Mouse (Mus musculus): ENCODE data around the gene 4930469K13Rik.
"Not testable (repeated sequence)": the region's sequence is repeated elsewhere in the genome, so short reads cannot be mapped to it uniquely, and the experiment has no call there.

4930469K13Rik gene

GRCm38 (mm10) chr11:34098422-34098821 is at the start of gene 4930469K13Rik:
4930469K13Rik (minus strand) TSS chr11:34098554.
- peak; percentile 85 for DNase-seq (ENCODE audit: low read depth, low spot score)

- DNase-seq (ENCODE audit: low read depth, low spot score) = peak; percentile 23
These were observed 48.6 kb upstream of the 4930469K13Rik start for GRCm38 (mm10) chr11:34146934-34147333.

- no peak for DNase-seq (ENCODE audit: low read depth, low spot score)
These were observed 46.1 kb upstream of the 4930469K13Rik start for GRCm38 (mm10) chr11:34144421-34144820.

GRCm38 (mm10) chr11:34143984-34144383 is 45.6 kb upstream of the 4930469K13Rik start:
- DNase-seq (ENCODE audit: low read depth, low spot score) = no peak

- no peak for DNase-seq (ENCODE audit: low read depth, low spot score)
These were observed 40.9 kb upstream of the 4930469K13Rik start for GRCm38 (mm10) chr11:34139296-34139695.

- no peak for DNase-seq (ENCODE audit: low read depth, low spot score)
These were observed 30.1 kb upstream of the 4930469K13Rik start for GRCm38 (mm10) chr11:34128412-34128811.

- DNase-seq (ENCODE audit: low read depth, low spot score) = not testable (repeated sequence)
These were observed 27.4 kb upstream of the 4930469K13Rik start for GRCm38 (mm10) chr11:34125727-34126126.

- no peak for DNase-seq (ENCODE audit: low read depth, low spot score)
These were observed 26.5 kb upstream of the 4930469K13Rik start for GRCm38 (mm10) chr11:34124852-34125251.

- DNase-seq (ENCODE audit: low read depth, low spot score) = peak; percentile 65
These were observed 24.8 kb upstream of the 4930469K13Rik start for GRCm38 (mm10) chr11:34123147-34123546.

GRCm38 (mm10) chr11:34118319-34118718 is 20.0 kb upstream of the 4930469K13Rik start:
- no peak for DNase-seq (ENCODE audit: low read depth, low spot score)

- DNase-seq (ENCODE audit: low read depth, low spot score) = no peak
These were observed 19.2 kb upstream of the 4930469K13Rik start for GRCm38 (mm10) chr11:34117581-34117980.

GRCm38 (mm10) chr11:34116572-34117135 is 18.3 kb upstream of the 4930469K13Rik start:
- DNase-seq (ENCODE audit: low read depth, low spot score) = no peak

- DNase-seq (ENCODE audit: low read depth, low spot score) = peak; percentile 8
These were observed 15.4 kb upstream of the 4930469K13Rik start for GRCm38 (mm10) chr11:34113760-34114159.

- DNase-seq (ENCODE audit: low read depth, low spot score) = peak; percentile 81
These were observed 14.5 kb upstream of the 4930469K13Rik start for GRCm38 (mm10) chr11:34112781-34113380.

- no peak for DNase-seq (ENCODE audit: low read depth, low spot score)
These were observed 13.6 kb upstream of the 4930469K13Rik start for GRCm38 (mm10) chr11:34111940-34112339.

GRCm38 (mm10) chr11:34109260-34109659 is 10.9 kb upstream of the 4930469K13Rik start:
- DNase-seq (ENCODE audit: low read depth, low spot score) = no peak

GRCm38 (mm10) chr11:34104919-34105318 is 6.6 kb upstream of the 4930469K13Rik start:
- DNase-seq (ENCODE audit: low read depth, low spot score) = no peak

- DNase-seq (ENCODE audit: low read depth, low spot score) = no peak
These were observed 3.5 kb upstream of the 4930469K13Rik start for GRCm38 (mm10) chr11:34101827-34102226.

GRCm38 (mm10) chr11:34087064-34087463 is 11.3 kb downstream of the 4930469K13Rik start:
- DNase-seq (ENCODE audit: low read depth, low spot score) = no peak

GRCm38 (mm10) chr11:34086164-34086751 is 12.1 kb downstream of the 4930469K13Rik start:
- no peak for DNase-seq (ENCODE audit: low read depth, low spot score)

GRCm38 (mm10) chr11:34084639-34085038 is 13.7 kb downstream of the 4930469K13Rik start:
- no peak for DNase-seq (ENCODE audit: low read depth, low spot score)

- DNase-seq (ENCODE audit: low read depth, low spot score) = no peak
These were observed 14.6 kb downstream of the 4930469K13Rik start for GRCm38 (mm10) chr11:34083795-34084194.
